Mouse (Mus musculus) right cerebral cortex, postnatal 36 days (tissue): ENCODE results near the gene Bex6.
"Not testable (repeated sequence)": the region's sequence is repeated elsewhere in the genome, so short reads cannot be mapped to it uniquely, and the experiment has no call there.

Source experiments
- DNase-seq, 2 experiments: peaks; one replicate each; pipeline ENCODE4 v3.0.0; 2022; ENCODE audit warnings: low spot score in 2 of 2, mixed read lengths in 1 of 2

The Bex6 gene

DNA sequence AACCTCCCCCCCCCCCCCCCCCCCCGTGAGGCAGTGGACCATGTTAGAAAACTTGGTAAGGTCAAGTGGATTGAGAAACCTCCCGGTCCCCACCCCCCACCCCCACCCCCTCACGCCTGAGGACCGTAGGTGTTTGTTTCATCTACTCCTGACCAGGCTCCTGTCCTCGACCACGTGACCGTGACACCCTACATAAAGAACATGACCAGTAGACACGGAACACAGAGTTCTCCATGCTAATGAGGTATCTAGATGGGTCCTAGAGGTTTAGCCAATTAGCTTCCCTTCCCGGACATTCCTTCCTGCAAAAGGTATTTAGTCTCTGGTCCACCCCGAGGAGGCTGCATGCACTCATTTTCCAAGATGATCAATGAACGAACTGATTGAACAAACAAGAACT is 6.2 kb upstream of the Bex6 start:
- DNase-seq, result no peak

- no peak for DNase-seq
Observed at GRCm38 (mm10) chr16:32174340-32175005, 5.2 kb upstream of the Bex6 start.

GRCm38 (mm10) chr16:32175029-32175428 is 4.6 kb upstream of the Bex6 start:
- no peak for DNase-seq

DNA sequence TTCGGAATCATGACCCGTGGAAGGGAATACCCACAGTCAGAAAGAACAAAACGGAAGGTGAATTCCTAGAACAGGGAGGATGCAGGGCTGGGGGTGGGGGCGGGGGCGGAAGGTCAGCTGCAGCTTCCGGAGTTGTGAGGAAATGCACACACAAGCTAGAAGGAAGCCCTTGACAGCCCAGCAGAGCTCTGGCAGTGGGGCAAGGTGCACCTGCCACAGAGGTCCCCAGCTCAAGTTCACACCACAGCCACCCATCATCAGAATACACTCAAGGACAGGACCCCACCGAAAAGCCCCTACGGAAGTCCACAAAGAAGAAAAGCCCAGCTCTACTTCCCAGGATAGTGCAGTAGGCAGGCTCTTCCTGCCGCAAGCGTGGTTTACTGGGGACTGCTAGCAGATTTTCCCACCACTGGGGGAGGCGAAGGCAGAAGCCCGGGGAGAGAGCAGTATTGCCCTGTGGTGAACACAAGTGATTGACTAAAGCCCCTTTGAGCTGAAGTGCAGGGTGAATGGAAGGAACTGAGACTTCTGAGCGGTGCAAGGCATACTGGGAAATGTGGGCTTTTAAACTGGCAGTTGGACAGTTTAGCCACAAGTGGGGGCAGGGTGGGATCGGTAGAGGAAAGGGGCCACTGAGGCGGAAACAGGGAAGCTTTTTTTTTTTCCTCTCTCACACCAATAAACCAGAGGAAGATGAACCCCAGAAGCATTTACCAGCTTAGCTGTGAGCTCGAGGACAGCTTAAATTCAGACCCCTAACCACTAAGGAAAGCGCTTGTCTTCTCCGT is 2.5 kb upstream of the Bex6 start:
- no peak for DNase-seq

DNA sequence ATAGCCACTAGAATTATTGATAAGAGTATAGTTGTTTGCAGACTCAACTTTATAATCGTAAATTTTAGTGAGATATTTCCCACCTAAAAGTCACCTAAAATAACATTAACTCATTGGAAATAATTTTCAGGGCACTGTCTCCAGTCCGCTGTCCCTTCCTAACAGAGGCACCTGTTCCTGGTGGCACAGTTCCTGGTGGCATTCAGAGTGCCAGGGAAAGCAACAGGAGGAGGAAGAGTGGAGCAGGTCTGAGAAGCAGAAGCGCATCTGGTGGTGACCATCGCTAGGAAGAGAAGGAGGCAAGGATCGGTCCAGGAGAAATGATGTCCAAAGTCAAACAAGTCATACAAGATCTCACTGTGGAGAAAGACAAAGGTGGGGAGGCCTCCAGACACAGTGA is 6.4 kb downstream of the Bex6 start:
- no peak for DNase-seq

- DNase-seq, result no peak
Observed at GRCm38 (mm10) chr16:32189109-32189508, 9.5 kb downstream of the Bex6 start.

DNA sequence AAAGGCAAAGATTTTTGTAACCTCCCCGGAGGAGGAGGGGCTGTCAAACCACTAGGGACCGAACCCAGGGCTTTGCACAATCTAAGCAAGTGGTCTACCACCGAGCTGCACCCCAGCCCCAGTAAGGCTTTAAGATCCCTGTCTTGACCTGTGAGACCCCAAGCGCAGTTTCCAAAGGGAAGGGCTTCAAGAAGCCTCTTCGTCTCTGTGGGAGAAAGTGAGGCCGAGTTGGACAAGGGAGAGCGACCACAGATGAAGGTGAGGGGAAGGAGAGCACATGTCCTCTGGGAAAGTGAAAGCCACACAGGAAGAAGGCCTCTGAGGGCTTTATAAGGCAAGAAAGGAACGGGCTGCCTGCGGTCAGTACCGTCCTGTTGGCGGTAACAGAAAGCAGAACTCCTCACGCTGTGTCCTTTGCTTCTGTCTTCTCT is 10.4 kb downstream of the Bex6 start:
- DNase-seq, result no peak

- DNase-seq, result no peak
Observed at GRCm38 (mm10) chr16:32200256-32201003, 20.8 kb downstream of the Bex6 start.

DNA sequence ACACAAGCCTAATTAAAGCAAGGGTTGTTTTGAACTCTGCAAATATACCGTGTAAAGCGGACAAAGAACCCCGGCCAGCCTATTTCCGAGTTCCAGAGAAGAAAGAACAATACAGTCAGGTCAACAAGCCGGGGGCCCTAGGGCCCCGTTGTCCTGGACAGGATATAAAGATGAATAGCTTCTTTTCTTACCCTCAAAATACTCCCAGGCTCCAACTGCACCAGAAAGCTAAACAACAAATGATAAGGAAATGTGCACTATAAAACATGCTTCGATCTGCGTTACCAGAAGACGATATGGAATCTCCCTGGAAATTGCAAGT is 21.3 kb downstream of the Bex6 start:
- DNase-seq, result no peak

DNA sequence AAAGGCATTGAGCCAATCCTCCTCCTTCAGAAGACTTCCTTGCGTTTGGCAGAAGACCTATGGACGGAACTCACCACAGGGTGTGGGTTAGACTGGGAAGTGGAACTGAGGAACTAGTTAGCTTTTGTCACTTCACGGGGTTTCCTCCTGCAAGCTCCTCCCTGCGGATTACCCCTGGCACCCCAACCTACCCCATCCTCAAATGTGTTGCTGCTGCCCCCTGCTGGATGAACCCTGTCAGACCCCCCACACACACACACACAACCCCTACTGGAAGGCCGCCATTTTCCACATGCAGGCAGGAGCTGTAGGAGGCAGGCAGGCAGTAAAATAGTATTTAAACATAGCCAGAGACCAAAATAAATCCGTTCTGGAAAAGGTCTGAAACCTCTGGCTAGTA is 23.1 kb downstream of the Bex6 start:
- DNase-seq, result peak in 1 of 2 experiments; percentile 14

GRCm38 (mm10) chr16:32204902-32205301 is 25.3 kb downstream of the Bex6 start:
- no peak for DNase-seq

GRCm38 (mm10) chr16:32214156-32214555 is 34.5 kb downstream of the Bex6 start:
- peak in 1 of 2 experiments; percentile 30 for DNase-seq

DNA sequence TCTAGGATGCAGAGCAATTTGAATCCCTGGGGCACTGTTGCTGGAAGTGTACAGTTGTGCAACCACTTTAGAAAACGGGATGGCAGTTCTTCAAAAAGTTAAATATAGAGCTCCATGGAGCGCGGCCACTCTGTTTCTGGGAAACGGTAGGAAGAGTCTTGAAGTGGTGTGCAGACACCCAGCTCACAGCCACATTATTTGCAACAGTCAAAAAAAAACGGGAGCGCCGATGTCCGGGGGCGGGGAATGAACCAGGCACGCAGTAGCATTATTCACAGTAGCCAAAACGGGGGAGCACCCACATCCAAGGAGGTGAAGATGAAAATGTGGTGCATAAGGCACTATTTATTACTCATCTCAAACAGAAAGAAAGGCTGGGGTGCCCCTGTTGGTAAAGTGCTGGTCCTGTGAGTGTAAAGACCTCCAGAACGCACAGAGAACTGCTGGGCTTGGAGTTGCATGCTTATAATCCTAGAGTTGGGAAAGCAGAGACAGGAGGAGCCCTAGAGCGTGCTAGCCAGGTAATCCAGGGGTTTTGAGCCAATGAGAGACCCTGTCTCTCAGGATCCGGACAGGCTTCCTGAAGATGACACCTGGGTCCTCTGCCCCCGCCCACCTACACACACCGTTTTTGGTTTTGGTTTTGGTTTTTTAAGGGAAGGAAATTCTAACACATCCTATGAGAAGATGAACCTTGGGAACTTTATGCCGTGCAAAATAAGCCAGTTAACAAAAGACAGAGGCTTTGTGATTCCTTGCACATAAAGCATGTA is 35.4 kb downstream of the Bex6 start:
- DNase-seq, result peak; percentile 44 to 73

DNA sequence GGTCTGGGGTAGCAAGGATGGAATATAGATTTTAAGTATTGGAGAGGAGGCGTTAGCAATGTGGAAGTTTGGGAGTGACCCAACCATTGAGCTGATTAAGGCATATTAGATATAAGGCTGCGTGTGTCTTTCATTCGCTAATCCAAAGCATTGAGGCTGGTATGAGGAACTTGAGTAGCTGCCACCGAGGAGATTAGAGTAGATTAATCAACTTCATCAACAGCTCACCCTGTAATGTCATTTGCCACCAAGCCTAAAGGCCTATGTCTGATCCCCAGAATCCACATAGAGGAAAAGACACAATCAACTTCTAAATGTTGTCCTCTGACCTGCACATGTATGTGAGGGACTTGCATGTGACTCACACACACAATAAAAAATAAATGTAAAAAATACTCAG is 42.2 kb downstream of the Bex6 start:
- DNase-seq, result no peak

GRCm38 (mm10) chr16:32222399-32222798 is 42.8 kb downstream of the Bex6 start:
- no peak for DNase-seq

DNA sequence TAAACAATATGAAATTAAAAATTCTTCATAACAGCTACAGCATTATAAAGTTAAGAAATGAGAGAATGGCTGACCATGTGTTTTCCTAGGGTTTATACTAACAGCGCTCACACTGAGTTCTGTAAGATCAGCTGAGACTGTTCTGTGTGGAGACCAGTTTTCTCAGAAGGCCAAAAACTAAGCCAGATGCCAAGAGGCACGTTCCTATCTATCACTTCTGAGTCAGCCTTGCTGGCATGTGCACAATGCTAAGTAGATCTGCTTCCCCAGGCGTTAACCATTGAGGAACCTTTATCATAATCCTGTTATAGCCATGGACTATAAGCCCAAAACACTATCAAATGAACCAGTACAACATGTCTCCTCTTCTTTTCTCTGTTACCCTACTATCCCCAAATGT is 52.4 kb downstream of the Bex6 start:
- not testable (repeated sequence) for DNase-seq
